Mouse (Mus musculus) hindbrain, postnatal 0 days (tissue): ENCODE measurements around the gene Inha. TPM values are rescaled to one million over a fixed set of nuclear protein-coding genes. Genes with fewer than 3 reads are reported as not detected.

Source experiments
- ATAC-seq: fragments of 200-750 bp; cut with Nextera tagmentation; 2 replicates; pipeline ENCODE4 v1.8.0; 2017; ENCODE audit warnings: mild to moderate bottlenecking, moderate TSS enrichment, moderate library complexity
- DNase-seq: peaks from one replicate; pipeline ENCODE4 v3.0.0-alpha.2; 2015; ENCODE audit warnings: low spot score
- H3K27ac ChIP-seq: fragments of 300-500 bp; sonication (generic); 2 replicates; pipeline ENCODE4 v1.5.1; 2014; ENCODE audit warnings: mild to moderate bottlenecking
- H3K27me3 ChIP-seq: fragments of 300-500 bp; sonication (generic); 2 replicates; pipeline ENCODE4 v1.6.1; 2014; ENCODE audit warnings: low read length, mixed read lengths; ENCODE audit not compliant: insufficient read depth
- H3K36me3 ChIP-seq: fragments of 300-500 bp; sonication (generic); 2 replicates; pipeline ENCODE4 v1.6.1; 2014; ENCODE audit warnings: low read length, mixed read lengths; ENCODE audit not compliant: insufficient read depth
- H3K4me1 ChIP-seq: fragments of 300-500 bp; sonication (generic); 2 replicates; pipeline ENCODE4 v1.6.1; 2014; ENCODE audit warnings: antibody characterized with exemption, low read length, mixed read lengths; ENCODE audit not compliant: insufficient read depth
- H3K4me2 ChIP-seq: fragments of 300-500 bp; sonication (generic); 2 replicates; pipeline ENCODE4 v1.6.1; 2014; ENCODE audit warnings: low read depth, mild to moderate bottlenecking, low read length, moderate library complexity, mixed read lengths
- H3K4me3 ChIP-seq: fragments of 300-500 bp; sonication (generic); 2 replicates; pipeline ENCODE4 v1.5.1; 2014; ENCODE audit warnings: low read length
- H3K9ac ChIP-seq: fragments of 300-500 bp; sonication (generic); replicated peaks from 2 replicates; pipeline ENCODE4 v1.6.1; 2014; ENCODE audit warnings: mild to moderate bottlenecking, low read length, moderate library complexity, mixed read lengths
- H3K9me3 ChIP-seq: fragments of 300-500 bp; sonication (generic); 2 replicates; pipeline ENCODE4 v1.6.1; 2016; ENCODE audit warnings: low read length, mixed read lengths
- CTCF ChIP-seq: IDR thresholded peaks from 2 replicates; pipeline ENCODE4 v1.5.1; 2016; ENCODE audit warnings: antibody characterized with exemption, control low read depth, low read depth
- WGBS: fragments of 180-500 bp; shearing (Covaris S2); extraction: QIAGEN DNeasy Blood & Tissue Kit; methylation state at CpG from one replicate; pipeline ENCODE4 v1.1.7; 2014; 5-methylcytosine and 5-hydroxymethylcytosine counted together
- polyA plus RNA-seq: library from polyadenylated mRNA; unstranded; fragments of >200 nt; fragmentation: Nextera tagmentation; extraction: Ambion mirVana; gene quantifications from 2 replicates; pipeline ENCODE4 v1.2.1, GENCODE M21; 2015
- total RNA-seq: library from RNA; depleted of rRNA; stranded (reverse); fragments of >200 nt; gene quantifications from 2 replicates; pipeline ENCODE4 v1.2.3, GENCODE M21; 2014

Inha gene
- total and polyA plus RNA-seq, 2 experiments from 2014 or later, result 20.3 to 28.9 TPM

- Histone ChIP-seq H3K9ac (peak within 1 kb of the TSS; percentile 96), H3K27ac (peak within 1 kb of the TSS; percentile 89), H3K4me3 (peak within 1 kb of the TSS; percentile 77), H3K9me3 (no peaks in the 10 kb centered on the region), H3K4me2 (peak within 1 kb of the TSS; percentile 89), H3K27me3 (no peaks in the 10 kb centered on the region), H3K4me1 (0 out of 2 replicates have a peak, but pooled peaks cover 11% of the 10 kb centered on the region), H3K36me3 (no peaks in the 10 kb centered on the region; the same call in 1 of the 2 replicates)
- no peak for TF ChIP-seq CTCF
- peak; percentile 75 for ATAC-seq
- peak; percentile 74 for DNase-seq
- WGBS, result 1% methylated on average over 60 of the region's 65 CpGs
Measured at GRCm38 (mm10) chr1:75505956-75506831, 683 bp upstream of the Inha start, which contains the start of gene Obsl1. Gene Obsl1, minus strand, starts transcription at chr1:75506452.

GRCm38 (mm10) chr1:75509586-75509985, 2.7 kb downstream of the Inha start:
- H3K9ac ChIP-seq, result no peak overlapping the region
- no peak for TF ChIP-seq CTCF
- H3K36me3 ChIP-seq, result no peaks in the 10 kb centered on the region
- no peak overlapping the region for H3K4me2 ChIP-seq
- 0 out of 2 replicates have a peak, but pooled peaks cover 7% of the 10 kb centered on the region for H3K4me1 ChIP-seq
- no peaks in the 10 kb centered on the region for H3K27me3 ChIP-seq
- ATAC-seq (no peak), DNase-seq (no peak)
- H3K27ac ChIP-seq, result no peak overlapping the region
- WGBS, result 49% methylated on average over 20 of the region's 20 CpGs
- no peaks in the 10 kb centered on the region for H3K9me3 ChIP-seq
- no peak overlapping the region for H3K4me3 ChIP-seq

- ATAC-seq (no peak), DNase-seq (no peak)
- Histone ChIP-seq H3K27ac (no peak overlapping the region), H3K4me2 (no peak overlapping the region), H3K4me3 (no peak overlapping the region), H3K36me3 (no peaks in the 10 kb centered on the region), H3K9ac (no peak overlapping the region), H3K9me3 (no peaks in the 10 kb centered on the region), H3K27me3 (no peaks in the 10 kb centered on the region), H3K4me1 (0 out of 2 replicates have a peak, but pooled peaks cover 6% of the 10 kb centered on the region)
- no peak for TF ChIP-seq CTCF
- 68% methylated on average over 5 of the region's 5 CpGs for WGBS
Measured at GRCm38 (mm10) chr1:75510154-75510553, 3.3 kb downstream of the Inha start.

GRCm38 (mm10) chr1:75511437-75512210, 4.7 kb downstream of the Inha start:
- no peak for TF ChIP-seq CTCF
- H3K9me3 ChIP-seq, result no peaks in the 10 kb centered on the region
- H3K36me3 ChIP-seq, result no peaks in the 10 kb centered on the region
- no peak overlapping the region for H3K27ac ChIP-seq
- WGBS, result 47% methylated on average over 4 of the region's 4 CpGs
- no peaks in the 10 kb centered on the region for H3K27me3 ChIP-seq
- H3K4me2 ChIP-seq, result no peak overlapping the region
- DNase-seq (no peak), ATAC-seq (no peak)
- no peak overlapping the region for H3K4me3 ChIP-seq
- H3K9ac ChIP-seq, result no peak overlapping the region
- 0 out of 2 replicates have a peak, but pooled peaks cover 3% of the 10 kb centered on the region for H3K4me1 ChIP-seq

DNA sequence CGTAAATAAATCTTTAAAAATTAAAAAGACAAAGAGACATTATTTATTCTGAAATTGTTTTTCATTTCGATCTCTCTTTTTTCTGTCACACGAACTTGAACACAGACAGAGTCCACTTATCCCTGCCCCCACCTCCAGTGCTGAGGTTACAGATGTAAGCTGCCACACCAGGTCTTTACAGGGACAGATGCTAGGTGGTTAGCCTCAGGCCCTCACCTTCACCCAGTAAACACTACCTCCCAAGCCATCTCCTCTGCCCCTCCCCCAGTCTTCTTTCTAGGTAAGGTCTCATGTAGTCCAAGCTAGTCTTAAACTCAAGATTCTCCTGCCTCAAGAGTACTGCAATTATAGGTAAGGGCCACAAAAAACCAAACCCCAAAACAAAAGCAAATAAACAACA, 5.7 kb downstream of the Inha start:
- ATAC-seq (no peak), DNase-seq (no peak)
- Histone ChIP-seq H3K27me3 (no peaks in the 10 kb centered on the region), H3K4me3 (no peak overlapping the region), H3K4me2 (no peak overlapping the region), H3K27ac (no peak overlapping the region), H3K36me3 (no peaks in the 10 kb centered on the region), H3K4me1 (no peaks in the 10 kb centered on the region), H3K9me3 (no peaks in the 10 kb centered on the region), H3K9ac (no peak overlapping the region)
- TF ChIP-seq CTCF, result no peak
- WGBS, result 90% methylated on average over 3 of the region's 3 CpGs

DNA sequence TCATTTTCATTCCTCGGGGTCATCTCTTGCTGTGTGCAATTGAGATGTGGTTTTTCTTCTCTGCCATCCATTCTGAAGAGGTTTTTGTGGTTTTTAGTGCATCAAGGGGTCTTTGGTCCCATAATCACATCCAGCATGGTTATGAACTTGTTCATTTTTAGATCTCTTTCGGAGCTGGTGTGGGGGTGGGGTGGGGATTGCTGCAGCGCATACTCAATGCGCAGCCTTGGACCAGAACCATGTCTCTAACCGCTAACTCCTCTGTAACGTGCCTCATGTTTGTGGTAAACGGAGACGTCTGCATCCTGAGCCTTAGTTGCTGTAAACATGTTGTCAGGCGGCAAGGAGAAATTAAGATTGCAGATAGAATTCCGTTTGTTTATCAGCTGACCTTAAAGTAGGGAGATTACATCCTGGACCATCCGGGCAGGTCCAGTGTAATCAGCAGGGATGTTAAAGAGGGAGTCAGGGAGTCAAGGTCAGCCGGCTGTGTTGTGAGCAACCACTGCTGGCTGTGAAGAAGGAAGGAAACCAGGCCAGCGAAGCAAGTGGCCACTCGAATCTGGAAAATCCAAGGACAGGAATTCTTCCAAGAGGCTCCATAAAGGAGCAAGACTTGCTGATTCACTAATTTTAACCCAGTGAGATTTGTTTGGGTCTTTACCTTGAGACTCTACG, 10.0 kb downstream of the Inha start:
- Histone ChIP-seq H3K4me2 (no peak overlapping the region), H3K4me1 (no peaks in the 10 kb centered on the region; the same call in 1 of the 2 replicates), H3K9me3 (no peaks in the 10 kb centered on the region), H3K27me3 (no peaks in the 10 kb centered on the region), H3K4me3 (no peak overlapping the region), H3K36me3 (no peaks in the 10 kb centered on the region), H3K27ac (no peak overlapping the region), H3K9ac (no peak overlapping the region)
- ATAC-seq (no peak), DNase-seq (no peak)
- 82% methylated on average over 15 of the region's 15 CpGs for WGBS
- no peak for TF ChIP-seq CTCF
